Mouse (Mus musculus) layer of hippocampus, postnatal 25 days (tissue): ENCODE data around the gene Thbs1. TPM values are rescaled to one million over a fixed set of nuclear protein-coding genes. Genes with fewer than 3 reads are reported as not detected.

Experiments
- DNase-seq, 2 experiments: peaks; one replicate each; pipeline ENCODE4 v3.0.0; 2022; ENCODE audit warnings: mixed read lengths in 2 of 2, low spot score in 1 of 2; ENCODE audit errors: extremely low spot score in 1 of 2
- total RNA-seq, 2 experiments: library from RNA; stranded (reverse); gene quantifications; 2 replicates each; pipeline ENCODE4 v1.2.3; 2021

Thbs1 gene
- 1 to 10 TPM; 2.2 to 2.7 TPM for total RNA-seq

- peak; percentile 25 to 38 for DNase-seq
These were observed at the start of gene Thbs1 for GRCm38 (mm10) chr2:118111488-118112131. Gene Thbs1, plus strand, starts transcription at chr2:118111876.

GRCm38 (mm10) chr2:118064121-118064764 lies 47.4 kb upstream of the Thbs1 start:
- no peak for DNase-seq

GRCm38 (mm10) chr2:118066065-118066770 lies 45.5 kb upstream of the Thbs1 start:
- DNase-seq = no peak

- no peak for DNase-seq
These were observed 41.7 kb upstream of the Thbs1 start for GRCm38 (mm10) chr2:118069975-118070374.

GRCm38 (mm10) chr2:118072811-118073372 lies 38.8 kb upstream of the Thbs1 start:
- DNase-seq = no peak

- DNase-seq = no peak
These were observed 37.6 kb upstream of the Thbs1 start for GRCm38 (mm10) chr2:118074030-118074429.

GRCm38 (mm10) chr2:118075165-118075564 lies 36.5 kb upstream of the Thbs1 start:
- no peak for DNase-seq

GRCm38 (mm10) chr2:118079131-118079530 lies 32.5 kb upstream of the Thbs1 start:
- DNase-seq = no peak

- DNase-seq = no peak
These were observed 30.1 kb upstream of the Thbs1 start for GRCm38 (mm10) chr2:118081581-118081980.

- DNase-seq = no peak
These were observed 28.0 kb upstream of the Thbs1 start for GRCm38 (mm10) chr2:118083652-118084051.

GRCm38 (mm10) chr2:118084693-118085092 lies 27.0 kb upstream of the Thbs1 start:
- no peak for DNase-seq

- DNase-seq = no peak
These were observed 26.0 kb upstream of the Thbs1 start for GRCm38 (mm10) chr2:118085647-118086046.

GRCm38 (mm10) chr2:118087044-118087726 lies 24.5 kb upstream of the Thbs1 start:
- DNase-seq = no peak

GRCm38 (mm10) chr2:118091226-118091625 lies 20.4 kb upstream of the Thbs1 start:
- DNase-seq = no peak

- DNase-seq = no peak
These were observed 12.6 kb upstream of the Thbs1 start for GRCm38 (mm10) chr2:118099104-118099503.

GRCm38 (mm10) chr2:118102169-118102568 lies 9.5 kb upstream of the Thbs1 start:
- DNase-seq = no peak

- DNase-seq = no peak
These were observed 1.3 kb upstream of the Thbs1 start for GRCm38 (mm10) chr2:118110225-118110915.

GRCm38 (mm10) chr2:118111116-118111487 lies 574 bp upstream of the Thbs1 start:
- DNase-seq = peak; percentile 83 to 96

GRCm38 (mm10) chr2:118112438-118112837 lies 762 bp downstream of the Thbs1 start:
- DNase-seq = no peak

- no peak for DNase-seq
These were observed 1.3 kb downstream of the Thbs1 start for GRCm38 (mm10) chr2:118112846-118113479.
